ENCODE assay signal across 10 mouse cellular contexts in genomic region chr7:101650565-101650964, GRCm38 (mm10). TPM values are rescaled to one million over a fixed set of nuclear protein-coding genes. Genes with fewer than 3 reads are reported as not detected.
A peak's percentile ranks its signal among the peaks of the same experiment; 100 is the strongest.
DNase-seq lines count a peak whose midpoint lies in the region; ATAC-seq and TF ChIP-seq lines count a peak whose summit lies in the region.
"Had no signal": no experiment of that assay in that cellular context is flagged by ENCODE, and none has a peak within 500 bp of the region (broad histone marks: within the 10 kb centered on the region; RNA-seq: fewer than 3 reads in every experiment).

No protein-coding gene starts in this region.

- intact Hi-C loops in gastrocnemius, adult 2 months (cut with DNase I) = no loop called here
- intact Hi-C loops in gastrocnemius, postnatal 36 days (cut with DNase I) = loop anchor here (10.0 kb wide), 1 partner anchor 604 kb away; the partner anchor contains the start of gene Rhog

- no peak overlapping the region for H3K9ac ChIP-seq in ES-E14 (ENCODE audit: insufficient read depth, low read depth, low read length, poor library complexity, severe bottlenecking)
- H3K9ac ChIP-seq in liver, postnatal 0 days (replicated peaks) = no peak overlapping the region
- H3K9ac ChIP-seq: neural tube, embryonic 13.5 days had no signal

- DNase-seq in gastrocnemius, adult 2 months = no peak
- no peak for DNase-seq in gastrocnemius, postnatal 36 days
- DNase-seq in lung, postnatal 10 days = peak; percentile 23
- DNase-seq in lung, postnatal 25 days (ENCODE audit: low spot score) = no peak
- peak; percentile 46 for DNase-seq in ES-E14 (ENCODE audit: low read depth, low spot score)
- DNase-seq in liver, postnatal 0 days = peak; percentile 31
- no peak for DNase-seq in gastrocnemius, adult 18-20 months (ENCODE audit: low spot score)
- DNase-seq: heart, postnatal 36 days had no signal

- H3K4me1 ChIP-seq in ES-E14 (ENCODE audit: control insufficient read depth in 2 of 2, insufficient read depth in 2 of 2, low read length in 2 of 2, poor library complexity in 1 of 2) = no peaks in the 10 kb centered on the region
- H3K4me1 ChIP-seq in liver, postnatal 0 days (ENCODE audit: insufficient read depth) = no peaks in the 10 kb centered on the region

- TF ChIP-seq CTCF in gastrocnemius, adult 2 months (IDR thresholded peaks at IDR 0.05) = peak; percentile 57
- peak; percentile 72 for TF ChIP-seq CTCF in liver, postnatal 0 days (IDR thresholded peaks at IDR 0.05; ENCODE audit: low read depth)

- ATAC-seq in liver, postnatal 0 days = no peak
- no peak for ATAC-seq in cerebellum, adult (ENCODE audit: insufficient number of reproducible peaks, low FRiP score, low TSS enrichment)

- TF ChIP-seq EP300 in liver, postnatal 0 days (IDR thresholded peaks at IDR 0.05; ENCODE audit: low read depth) = no peak

- H3K27me3 ChIP-seq in liver, postnatal 0 days (ENCODE audit: insufficient read depth, low read length) = no peaks in the 10 kb centered on the region
- H3K27me3 ChIP-seq: neural tube, embryonic 13.5 days had no signal

- in situ Hi-C loops in ES-E14 (cut with MboI; ENCODE audit: low sequenced_read_pairs in 2 of 2, unreplicated experiment in 2 of 2) = no loop called here

- no peak overlapping the region for H3K4me2 ChIP-seq in liver, postnatal 0 days (ENCODE audit: low read depth, low read length)
- H3K4me2 ChIP-seq: neural tube, embryonic 13.5 days had no signal

- 33% methylated on average over 3 of the region's 3 CpGs for WGBS in liver, postnatal 0 days (ENCODE audit: insufficient replicate concordance)

- no peak overlapping the region for H3K4me3 ChIP-seq in gastrocnemius, adult 2 months
- no peak overlapping the region for H3K4me3 ChIP-seq in ES-E14 (ENCODE audit: insufficient read depth in 1 of 2, low read depth in 1 of 2, low read length in 2 of 2, poor library complexity in 1 of 2, severe bottlenecking in 1 of 2)
- no peak overlapping the region for H3K4me3 ChIP-seq in liver, postnatal 0 days (ENCODE audit: low read depth, low read length)
- H3K4me3 ChIP-seq: neural tube, embryonic 13.5 days had no signal

- H3K36me3 ChIP-seq in ES-E14 (ENCODE audit: control insufficient read depth, insufficient read depth, low read length, poor library complexity, severe bottlenecking) = no peaks in the 10 kb centered on the region
- no peaks in the 10 kb centered on the region for H3K36me3 ChIP-seq in liver, postnatal 0 days (replicated peaks; ENCODE audit: insufficient read depth, low read length)
- H3K36me3 ChIP-seq: neural tube, embryonic 13.5 days had no signal

- no peaks in the 10 kb centered on the region for H3K9me3 ChIP-seq in ES-E14 (ENCODE audit: control insufficient read depth, insufficient read depth, low read depth, low read length)
- H3K9me3 ChIP-seq in liver, postnatal 0 days (ENCODE audit: low read length) = no peaks in the 10 kb centered on the region
- H3K9me3 ChIP-seq: neural tube, embryonic 13.5 days had no signal

- H3K27ac ChIP-seq in gastrocnemius, adult 2 months = no peak overlapping the region
- no peak overlapping the region for H3K27ac ChIP-seq in ES-E14 (ENCODE audit: insufficient read depth, low read depth, low read length, poor library complexity, severe bottlenecking)
- H3K27ac ChIP-seq in liver, postnatal 0 days (ENCODE audit: low read depth) = no peak overlapping the region
- H3K27ac ChIP-seq: neural tube, embryonic 13.5 days had no signal

TF ChIP-seq in ES-E14, 5 proteins besides CTCF, POLR2A, EP300 and RAD21:
- TF ChIP-seq MAFK (IDR thresholded peaks at IDR 0.05; ENCODE audit: insufficient read depth, low read depth, low read length) (no peak), ZNF384 (IDR thresholded peaks at IDR 0.05; ENCODE audit: low read depth, low read length) (no peak), CHD2 (IDR thresholded peaks at IDR 0.05; ENCODE audit: low read depth, low read length) (no peak), ZC3H11A (IDR thresholded peaks at IDR 0.05; ENCODE audit: borderline replicate concordance, low read depth, low read length) (no peak), HCFC1 (IDR thresholded peaks at IDR 0.05; ENCODE audit: borderline replicate concordance, insufficient read depth, low read length) (no peak)

RNA-seq across cellular contexts. Expression of gene Clpb, which starts 12.9 kb away (rescaled TPM):
- total RNA-seq in gastrocnemius, adult 2 months (2021) = 10 to 100 TPM; 50.0 to 71.3 TPM
- 10 to 100 TPM; 48.6 to 50.9 TPM for total RNA-seq in gastrocnemius, postnatal 36 days (2021)
- 197 and 338 TPM in 2 replicates for total RNA-seq in ES-E14 (2012; rRNA removed)
- polyA plus RNA-seq in liver, postnatal 0 days (2015; fragmentation: Nextera tagmentation; extraction: Ambion mirVana) = 15.1 and 16.3 TPM in 2 replicates
- 10 to 100 TPM; 65.6 to 68.6 TPM for total RNA-seq in gastrocnemius, adult 18-20 months (2021)

Comparison
In these comparisons a context has a peak if more than half of its experiments do, and no peak if none do; other contexts are left out.
1. DNase-seq: peak in lung, postnatal 10 days (single experiment), ES-E14 (single experiment) and liver, postnatal 0 days (single experiment); none in gastrocnemius, adult 2 months (single experiment), gastrocnemius, postnatal 36 days (0 of 2), lung, postnatal 25 days (single experiment) and gastrocnemius, adult 18-20 months (single experiment).